7 mouse cellular contexts compared by ENCODE assay signal in genomic region chrX:152143941-152144741, GRCm38 (mm10). TPM values are rescaled to one million over a fixed set of nuclear protein-coding genes. Genes with fewer than 3 reads are reported as not detected.
DNase-seq lines count a peak whose midpoint lies in the region; ATAC-seq and TF ChIP-seq lines count a peak whose summit lies in the region.

Iqsec2 (plus strand) TSS chrX:152144268.

- peak within 1 kb of the TSS; percentile 70 for H3K27ac ChIP-seq in cortical plate, adult 2 months (ENCODE audit: insufficient read depth, low read length)
- H3K27ac ChIP-seq in kidney, embryonic 14.5 days (ENCODE audit: low read depth, low read length) = no peak within 1 kb of the TSS
- H3K27ac ChIP-seq in liver, embryonic 13.5 days = no peak within 1 kb of the TSS
- no peak within 1 kb of the TSS for H3K27ac ChIP-seq in neural tube, embryonic 12.5 days

- 0 out of 2 replicates have a peak, but pooled peaks cover 2% of the 10 kb centered on the region for H3K4me1 ChIP-seq in E14TG2a.4 (replicated peaks; ENCODE audit: low read depth, low read length)
- H3K4me1 ChIP-seq in cortical plate, adult 2 months (ENCODE audit: control insufficient read depth, insufficient read depth, low read length) = peaks cover 4% of the 10 kb centered on the region; the same call in 1 of the 2 replicates
- no peaks in the 10 kb centered on the region for H3K4me1 ChIP-seq in kidney, embryonic 14.5 days (ENCODE audit: control insufficient read depth, insufficient read depth, low read length)
- H3K4me1 ChIP-seq in liver, embryonic 13.5 days (replicated peaks) = no peaks in the 10 kb centered on the region
- peaks cover 3% of the 10 kb centered on the region; the same call in 1 of the 2 replicates for H3K4me1 ChIP-seq in neural tube, embryonic 12.5 days

- H3K4me3 ChIP-seq in E14TG2a.4 (replicated peaks; ENCODE audit: low read length) = peak within 1 kb of the TSS; percentile 81
- peak within 1 kb of the TSS; percentile 97 for H3K4me3 ChIP-seq in cortical plate, adult 2 months (ENCODE audit: insufficient read depth, low read length)
- H3K4me3 ChIP-seq in kidney, embryonic 14.5 days (ENCODE audit: low read length) = peak within 1 kb of the TSS; percentile 57
- peak within 1 kb of the TSS; percentile 54 for H3K4me3 ChIP-seq in liver, embryonic 13.5 days (replicated peaks)
- H3K4me3 ChIP-seq in neural tube, embryonic 12.5 days = peak within 1 kb of the TSS; percentile 64

- H3K9ac ChIP-seq in kidney, embryonic 14.5 days (ENCODE audit: low read depth, low read length) = peak within 1 kb of the TSS; percentile 66
- peak within 1 kb of the TSS; percentile 33; the same call in 1 of the 2 replicates for H3K9ac ChIP-seq in liver, embryonic 13.5 days
- peak within 1 kb of the TSS; percentile 59 for H3K9ac ChIP-seq in neural tube, embryonic 12.5 days

- peak; percentile 38 for DNase-seq in A20 (ENCODE audit: low read depth, low spot score)
- peak; percentile 39 for DNase-seq in heart, adult 18-20 months
- DNase-seq in liver, embryonic 13.5 days = no peak

- no peak for TF ChIP-seq POLR2A in cortical plate, adult 2 months (IDR thresholded peaks at IDR 0.05; ENCODE audit: extremely low read depth, insufficient read depth, low read length)

- ATAC-seq in kidney, embryonic 14.5 days (ENCODE audit: low FRiP score, low TSS enrichment) = peak; percentile 71; the same call in 1 of the 2 replicates
- peak; percentile 23; the same call in 1 of the 2 replicates for ATAC-seq in liver, embryonic 13.5 days (ENCODE audit: low read depth)
- ATAC-seq in neural tube, embryonic 12.5 days (ENCODE audit: low FRiP score, low read depth) = peak; percentile 67

- no peak for TF ChIP-seq CTCF in E14TG2a.4 (conservative IDR thresholded peaks at IDR 0.05; ENCODE audit: low read length)
- no peak for TF ChIP-seq CTCF in cortical plate, adult 2 months (IDR thresholded peaks at IDR 0.05; ENCODE audit: extremely low read depth, insufficient read depth, low read length)

- H3K4me2 ChIP-seq in kidney, embryonic 14.5 days (replicated peaks; ENCODE audit: low read depth, low read length) = peak within 1 kb of the TSS; percentile 79
- peak within 1 kb of the TSS; percentile 63 for H3K4me2 ChIP-seq in liver, embryonic 13.5 days
- peak within 1 kb of the TSS; percentile 78 for H3K4me2 ChIP-seq in neural tube, embryonic 12.5 days (replicated peaks)

- 19% methylated on average over 28 of the region's 78 CpGs for WGBS in kidney, embryonic 14.5 days
- WGBS in liver, embryonic 13.5 days (ENCODE audit: insufficient replicate concordance) = 11% methylated on average over 27 of the region's 78 CpGs
- 10% methylated on average over 53 of the region's 78 CpGs for WGBS in neural tube, embryonic 12.5 days

- no peaks in the 10 kb centered on the region for H3K36me3 ChIP-seq in E14TG2a.4 (ENCODE audit: insufficient read depth, low read length)
- H3K36me3 ChIP-seq in kidney, embryonic 14.5 days (ENCODE audit: control insufficient read depth, insufficient read depth, low read length) = no peaks in the 10 kb centered on the region
- H3K36me3 ChIP-seq in liver, embryonic 13.5 days = no peaks in the 10 kb centered on the region
- H3K36me3 ChIP-seq in neural tube, embryonic 12.5 days = no peaks in the 10 kb centered on the region

- H3K27me3 ChIP-seq in E14TG2a.4 (ENCODE audit: insufficient read depth, low read length) = peaks cover 42% of the 10 kb centered on the region
- H3K27me3 ChIP-seq in kidney, embryonic 14.5 days (ENCODE audit: control insufficient read depth, insufficient read depth, low read length) = peaks cover 10% of the 10 kb centered on the region; the same call in 1 of the 2 replicates
- H3K27me3 ChIP-seq in liver, embryonic 13.5 days = peaks cover 57% of the 10 kb centered on the region
- peaks cover 56% of the 10 kb centered on the region for H3K27me3 ChIP-seq in neural tube, embryonic 12.5 days (replicated peaks)

- no peaks in the 10 kb centered on the region for H3K9me3 ChIP-seq in E14TG2a.4 (ENCODE audit: low read length)
- H3K9me3 ChIP-seq in kidney, embryonic 14.5 days (ENCODE audit: control insufficient read depth, low read length) = no peaks in the 10 kb centered on the region
- H3K9me3 ChIP-seq in liver, embryonic 13.5 days (replicated peaks) = no peaks in the 10 kb centered on the region
- no peaks in the 10 kb centered on the region for H3K9me3 ChIP-seq in neural tube, embryonic 12.5 days

RNA-seq across cellular contexts. Expression of gene Iqsec2, which starts in this region (rescaled TPM):
- 52.8 and 55.6 TPM in 2 replicates for polyA plus RNA-seq in cortical plate, adult 2 months (2012; rRNA removed)
- total RNA-seq in heart, adult 18-20 months (2021) = 10 to 100 TPM; 63.0 to 85.4 TPM
- 3.8 and 4.0 TPM in 2 replicates for polyA plus RNA-seq in kidney, embryonic 14.5 days (2014; fragmentation: Nextera tagmentation; extraction: Ambion mirVana)
- 0.51 and 0.60 TPM in 2 replicates for polyA plus RNA-seq in liver, embryonic 13.5 days (2015; fragmentation: Nextera tagmentation; extraction: Ambion mirVana)
- polyA plus RNA-seq in neural tube, embryonic 12.5 days (2016; fragmentation: Nextera tagmentation; extraction: Ambion mirVana) = 2.6 and 3.0 TPM in 2 replicates

Comparison
In these comparisons a context has a peak if more than half of its experiments do, and no peak if none do; other contexts are left out.
1. RNA of gene Iqsec2 (polyA plus RNA-seq): 52.8 to 55.6 TPM in cortical plate, adult 2 months; 3.8 to 4.0 TPM in kidney, embryonic 14.5 days, 2.6 to 3.0 TPM in neural tube, embryonic 12.5 days and 0.51 to 0.60 TPM in liver, embryonic 13.5 days; every median in the first group is over 10 times any median in the second.
2. Peak in ATAC-seq, H3K4me3 ChIP-seq, H3K9ac ChIP-seq and H3K4me2 ChIP-seq in liver, embryonic 13.5 days; RNA of the gene not detected or under 1 TPM.
3. Peak in every context shown above with its lines, with median percentiles within 50 percentile points of each other: H3K4me3 ChIP-seq, ATAC-seq, H3K4me2 ChIP-seq and H3K9ac ChIP-seq.